Mouse (Mus musculus) neural tube, embryonic 10.5 days (tissue): ENCODE measurements at regions not wholly inside any gene's neighbourhood (a gene's known extent, or its start where the extent isn't known, plus 50 kb on each side); places are given as distances from the start of the nearest gene placed in this dataset.

Experiments
- DNase-seq: peaks from one replicate; pipeline ENCODE4 v3.0.0-alpha.2; 2017; ENCODE audit warnings: low spot score; ENCODE audit errors: extremely low spot score

- DNase-seq = no peak
Observed at GRCm38 (mm10) chr10:122515698-122516097, 67.4 kb downstream of the Avpr1a start.

GRCm38 (mm10) chr10:122519274-122519790, 71.0 kb downstream of the Avpr1a start:
- no peak for DNase-seq

GRCm38 (mm10) chr10:122519981-122520380, 71.7 kb downstream of the Avpr1a start:
- no peak for DNase-seq

GRCm38 (mm10) chr10:122522631-122523030, 74.3 kb downstream of the Avpr1a start:
- DNase-seq = no peak

GRCm38 (mm10) chr10:122525360-122525759, 77.1 kb downstream of the Avpr1a start:
- no peak for DNase-seq

- DNase-seq = no peak
Observed at GRCm38 (mm10) chr10:122525807-122526206, 77.5 kb downstream of the Avpr1a start.

GRCm38 (mm10) chr10:122528222-122528621, 79.9 kb downstream of the Avpr1a start:
- no peak for DNase-seq

GRCm38 (mm10) chr10:122528973-122529703, 80.8 kb downstream of the Avpr1a start:
- DNase-seq = no peak

GRCm38 (mm10) chr10:122534714-122535113, 86.4 kb downstream of the Avpr1a start:
- DNase-seq = no peak

GRCm38 (mm10) chr10:122535137-122535536, 86.8 kb downstream of the Avpr1a start:
- no peak for DNase-seq

- no peak for DNase-seq
Observed at GRCm38 (mm10) chr10:122539655-122540054, 91.4 kb downstream of the Avpr1a start.

- DNase-seq = no peak
Observed at GRCm38 (mm10) chr10:122542573-122542972, 94.3 kb downstream of the Avpr1a start.

- DNase-seq = peak; percentile 31
Observed at GRCm38 (mm10) chr10:122544096-122544720, 95.9 kb downstream of the Avpr1a start.

- DNase-seq = no peak
Observed at GRCm38 (mm10) chr10:122545029-122545428, 96.7 kb downstream of the Avpr1a start.

- no peak for DNase-seq
Observed at GRCm38 (mm10) chr10:122551586-122551985, 103.3 kb downstream of the Avpr1a start.

- peak; percentile 65 for DNase-seq
Observed at GRCm38 (mm10) chr10:122553124-122553822, 105.0 kb downstream of the Avpr1a start.

- no peak for DNase-seq
Observed at GRCm38 (mm10) chr10:122553851-122554250, 105.6 kb downstream of the Avpr1a start.

- no peak for DNase-seq
Observed at GRCm38 (mm10) chr10:122558660-122559059, 110.4 kb downstream of the Avpr1a start.

- DNase-seq = no peak
Observed at GRCm38 (mm10) chr10:122560001-122560695, 111.8 kb downstream of the Avpr1a start.

GRCm38 (mm10) chr10:122561924-122562323, 113.6 kb downstream of the Avpr1a start:
- DNase-seq = no peak

GRCm38 (mm10) chr10:122562542-122562941, 114.2 kb downstream of the Avpr1a start:
- no peak for DNase-seq
